Mouse (Mus musculus): ENCODE measurements around the gene Nthl1. TPM values are rescaled to one million over a fixed set of nuclear protein-coding genes. Genes with fewer than 3 reads are reported as not detected.

The Nthl1 gene
- polyA plus RNA-seq, 1 experiment from 2014 or later: 7.8 TPM

- no peak overlapping the region for H3K4me2 ChIP-seq (replicated peaks)
- 95% methylated on average over 2 of the region's 2 CpGs for WGBS
- DNase-seq (ENCODE audit: low spot score): no peak
- H3K9me3 ChIP-seq (ENCODE audit: control insufficient read depth, low read length): no peaks in the 10 kb centered on the region
- no peaks in the 10 kb centered on the region for H3K27me3 ChIP-seq (ENCODE audit: control insufficient read depth, insufficient read depth, low read length)
- no peak for ATAC-seq (ENCODE audit: low FRiP score)
- H3K4me3 ChIP-seq (replicated peaks; ENCODE audit: low read length): no peak overlapping the region
- H3K27ac ChIP-seq: no peak overlapping the region
- no peak overlapping the region for H3K9ac ChIP-seq
- peaks cover 74% of the 10 kb centered on the region for H3K36me3 ChIP-seq (replicated peaks; ENCODE audit: control insufficient read depth, insufficient read depth)
- H3K4me1 ChIP-seq (replicated peaks; ENCODE audit: control insufficient read depth, insufficient read depth, low read length): no peaks in the 10 kb centered on the region
Measured at GRCm38 (mm10) chr17:24610711-24611110, 21.8 kb upstream of the Nthl1 start.

- H3K4me3 ChIP-seq (replicated peaks; ENCODE audit: low read length): no peak overlapping the region
- H3K9me3 ChIP-seq (ENCODE audit: control insufficient read depth, low read length): no peaks in the 10 kb centered on the region
- H3K4me1 ChIP-seq (replicated peaks; ENCODE audit: control insufficient read depth, insufficient read depth, low read length): no peaks in the 10 kb centered on the region
- ATAC-seq (ENCODE audit: low FRiP score) (no peak), DNase-seq (ENCODE audit: low spot score) (no peak)
- H3K27me3 ChIP-seq (ENCODE audit: control insufficient read depth, insufficient read depth, low read length): no peaks in the 10 kb centered on the region
- peaks cover 92% of the 10 kb centered on the region for H3K36me3 ChIP-seq (replicated peaks; ENCODE audit: control insufficient read depth, insufficient read depth)
- no peak overlapping the region for H3K27ac ChIP-seq
- no peak overlapping the region for H3K9ac ChIP-seq
- 87% methylated on average over 14 of the region's 14 CpGs for WGBS
- H3K4me2 ChIP-seq (replicated peaks): no peak overlapping the region
Measured at GRCm38 (mm10) chr17:24617561-24618194, 14.8 kb upstream of the Nthl1 start.

GRCm38 (mm10) chr17:24625472-24625871 lies 7.0 kb upstream of the Nthl1 start:
- Histone ChIP-seq H3K4me3 (replicated peaks; ENCODE audit: low read length) (no peak overlapping the region), H3K9ac (no peak overlapping the region), H3K27me3 (ENCODE audit: control insufficient read depth, insufficient read depth, low read length) (no peaks in the 10 kb centered on the region), H3K27ac (no peak overlapping the region), H3K36me3 (replicated peaks; ENCODE audit: control insufficient read depth, insufficient read depth) (peaks cover 100% of the 10 kb centered on the region), H3K9me3 (ENCODE audit: control insufficient read depth, low read length) (no peaks in the 10 kb centered on the region), H3K4me2 (replicated peaks) (no peak overlapping the region), H3K4me1 (replicated peaks; ENCODE audit: control insufficient read depth, insufficient read depth, low read length) (no peaks in the 10 kb centered on the region)
- 92% methylated on average over 8 of the region's 8 CpGs for WGBS
- no peak for ATAC-seq (ENCODE audit: low FRiP score)
- DNase-seq (ENCODE audit: low spot score): no peak

DNA sequence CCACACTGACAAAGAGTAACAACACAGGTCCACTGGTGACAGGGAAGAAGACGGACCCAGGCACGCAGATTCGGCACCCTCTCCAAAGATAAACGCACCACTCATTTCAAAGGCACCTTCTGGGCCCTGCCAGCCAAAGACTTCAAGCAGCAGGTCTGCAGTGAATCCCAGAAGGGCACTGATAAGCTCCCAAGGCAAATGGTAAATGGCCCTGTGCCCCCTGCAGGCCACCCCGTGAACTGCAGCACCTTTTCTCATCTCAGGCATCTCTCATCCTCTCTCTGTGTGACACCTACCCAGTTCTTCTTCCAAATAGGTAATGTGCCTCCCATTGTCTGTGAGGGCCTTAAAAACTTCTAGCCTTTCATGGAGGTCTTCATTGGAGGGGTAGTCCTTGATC lies 3.8 kb upstream of the Nthl1 start:
- peak; percentile 68 for DNase-seq (ENCODE audit: low spot score)
- Histone ChIP-seq H3K4me1 (replicated peaks; ENCODE audit: control insufficient read depth, insufficient read depth, low read length) (peaks cover 18% of the 10 kb centered on the region), H3K9me3 (ENCODE audit: control insufficient read depth, low read length) (no peaks in the 10 kb centered on the region), H3K36me3 (replicated peaks; ENCODE audit: control insufficient read depth, insufficient read depth) (peaks cover 74% of the 10 kb centered on the region), H3K4me3 (replicated peaks; ENCODE audit: low read length) (no peak overlapping the region), H3K9ac (no peak overlapping the region), H3K4me2 (replicated peaks) (no peak overlapping the region), H3K27ac (no peak overlapping the region), H3K27me3 (ENCODE audit: control insufficient read depth, insufficient read depth, low read length) (no peaks in the 10 kb centered on the region)
- no peak for ATAC-seq (ENCODE audit: low FRiP score)
- 49% methylated on average over 5 of the region's 5 CpGs for WGBS

GRCm38 (mm10) chr17:24630072-24630471 lies 2.4 kb upstream of the Nthl1 start:
- no peak for ATAC-seq (ENCODE audit: low FRiP score)
- H3K9me3 ChIP-seq (ENCODE audit: control insufficient read depth, low read length): no peaks in the 10 kb centered on the region
- DNase-seq (ENCODE audit: low spot score): no peak
- 91% methylated on average over 14 of the region's 14 CpGs for WGBS
- H3K9ac ChIP-seq: no peak overlapping the region
- no peak overlapping the region for H3K4me2 ChIP-seq (replicated peaks)
- H3K4me3 ChIP-seq (replicated peaks; ENCODE audit: low read length): no peak overlapping the region
- H3K4me1 ChIP-seq (replicated peaks; ENCODE audit: control insufficient read depth, insufficient read depth, low read length): peaks cover 18% of the 10 kb centered on the region
- H3K36me3 ChIP-seq (replicated peaks; ENCODE audit: control insufficient read depth, insufficient read depth): peaks cover 60% of the 10 kb centered on the region
- H3K27me3 ChIP-seq (ENCODE audit: control insufficient read depth, insufficient read depth, low read length): no peaks in the 10 kb centered on the region
- no peak overlapping the region for H3K27ac ChIP-seq

DNA sequence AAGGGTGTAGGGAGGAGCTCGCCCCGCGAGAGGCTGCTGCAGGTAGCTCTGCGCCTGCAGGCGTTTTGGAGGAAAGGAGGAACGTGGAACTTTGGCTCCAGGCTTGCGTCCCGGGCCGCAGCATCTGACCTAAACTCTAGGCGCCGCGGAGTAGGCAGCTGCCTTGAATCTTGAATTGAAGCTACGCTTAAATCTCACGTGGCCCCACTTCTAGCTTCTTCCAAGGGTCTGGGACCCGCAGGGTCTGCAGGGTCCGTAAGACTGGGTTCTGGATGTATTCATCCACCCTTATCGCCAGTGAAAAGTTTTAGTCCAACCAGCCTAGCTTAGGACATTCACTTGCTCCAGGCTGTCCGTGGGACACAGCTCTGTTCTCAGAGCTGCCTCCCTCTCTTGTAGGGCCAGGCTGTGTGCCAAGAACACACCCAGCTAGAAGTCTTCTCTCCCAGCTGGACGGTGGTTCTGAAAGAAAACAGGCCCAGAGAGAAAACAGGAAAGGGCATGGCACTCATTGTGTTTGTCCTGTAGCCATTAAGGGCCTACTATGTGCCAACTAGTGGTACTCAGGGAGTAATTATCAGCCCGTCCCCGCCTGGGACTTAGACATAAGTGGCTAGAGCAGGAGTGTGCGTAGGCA lies 451 bp downstream of the Nthl1 start:
- 11% methylated on average over 22 of the region's 22 CpGs for WGBS
- Histone ChIP-seq H3K4me1 (replicated peaks; ENCODE audit: control insufficient read depth, insufficient read depth, low read length) (peaks cover 18% of the 10 kb centered on the region), H3K27ac (peak overlapping the region; percentile 78), H3K4me2 (replicated peaks) (peak overlapping the region; percentile 91), H3K4me3 (replicated peaks; ENCODE audit: low read length) (peak overlapping the region; percentile 63), H3K9me3 (ENCODE audit: control insufficient read depth, low read length) (no peaks in the 10 kb centered on the region), H3K9ac (peak overlapping the region; percentile 75), H3K36me3 (replicated peaks; ENCODE audit: control insufficient read depth, insufficient read depth) (peaks cover 31% of the 10 kb centered on the region), H3K27me3 (ENCODE audit: control insufficient read depth, insufficient read depth, low read length) (no peaks in the 10 kb centered on the region)
- DNase-seq (ENCODE audit: low spot score) (no peak), ATAC-seq (ENCODE audit: low FRiP score) (peak; percentile 19)

DNA sequence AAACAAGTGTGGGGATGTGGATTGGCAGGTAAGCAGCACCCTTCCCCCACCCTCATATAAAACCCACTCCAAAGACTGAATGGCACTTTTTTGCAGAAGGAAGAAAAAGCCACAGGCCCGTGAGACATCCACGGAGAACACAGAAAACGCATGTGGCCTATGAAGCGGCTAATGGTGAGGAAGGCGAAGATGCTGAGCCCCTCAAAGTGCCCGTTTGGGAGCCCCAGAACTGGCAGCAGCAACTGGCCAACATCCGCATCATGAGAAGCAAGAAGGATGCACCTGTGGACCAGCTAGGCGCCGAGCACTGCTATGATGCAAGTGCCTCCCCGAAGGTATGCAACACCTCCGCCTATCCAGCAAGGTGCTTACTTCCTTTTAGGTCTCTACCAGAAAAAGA lies 1.4 kb downstream of the Nthl1 start:
- H3K9me3 ChIP-seq (ENCODE audit: control insufficient read depth, low read length): no peaks in the 10 kb centered on the region
- ATAC-seq (ENCODE audit: low FRiP score) (no peak), DNase-seq (ENCODE audit: low spot score) (no peak)
- no peaks in the 10 kb centered on the region for H3K27me3 ChIP-seq (ENCODE audit: control insufficient read depth, insufficient read depth, low read length)
- H3K27ac ChIP-seq: no peak overlapping the region
- peaks cover 22% of the 10 kb centered on the region for H3K36me3 ChIP-seq (replicated peaks; ENCODE audit: control insufficient read depth, insufficient read depth)
- WGBS: 96% methylated on average over 11 of the region's 11 CpGs
- H3K9ac ChIP-seq: no peak overlapping the region
- no peak overlapping the region for H3K4me2 ChIP-seq (replicated peaks)
- peaks cover 18% of the 10 kb centered on the region for H3K4me1 ChIP-seq (replicated peaks; ENCODE audit: control insufficient read depth, insufficient read depth, low read length)
- H3K4me3 ChIP-seq (replicated peaks; ENCODE audit: low read length): no peak overlapping the region

DNA sequence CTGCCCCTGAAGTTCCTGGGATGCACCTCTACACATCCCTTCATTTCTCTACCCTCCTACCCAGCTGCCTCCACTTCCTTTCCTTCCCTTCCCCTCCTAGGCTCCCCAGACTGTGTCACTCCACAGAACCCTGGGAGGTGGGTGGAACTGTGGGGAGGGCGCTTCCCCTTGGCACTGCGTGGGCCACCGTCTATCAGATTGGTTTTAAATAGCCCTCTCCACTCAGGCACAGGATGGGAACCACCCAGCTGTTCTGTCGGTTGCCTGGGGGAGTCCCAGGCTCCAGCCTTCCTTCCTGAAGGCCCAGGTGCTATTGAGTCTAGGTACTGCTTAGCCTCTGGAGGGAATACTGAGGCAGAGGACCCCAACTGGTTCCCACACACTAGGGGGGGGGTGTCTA lies 2.5 kb downstream of the Nthl1 start:
- 92% methylated on average over 4 of the region's 4 CpGs for WGBS
- Histone ChIP-seq H3K27ac (no peak overlapping the region), H3K36me3 (replicated peaks; ENCODE audit: control insufficient read depth, insufficient read depth) (peaks cover 10% of the 10 kb centered on the region), H3K4me3 (replicated peaks; ENCODE audit: low read length) (no peak overlapping the region), H3K4me2 (replicated peaks) (no peak overlapping the region), H3K4me1 (replicated peaks; ENCODE audit: control insufficient read depth, insufficient read depth, low read length) (peaks cover 18% of the 10 kb centered on the region), H3K9me3 (ENCODE audit: control insufficient read depth, low read length) (no peaks in the 10 kb centered on the region), H3K9ac (no peak overlapping the region), H3K27me3 (ENCODE audit: control insufficient read depth, insufficient read depth, low read length) (no peaks in the 10 kb centered on the region)
- DNase-seq (ENCODE audit: low spot score) (no peak), ATAC-seq (ENCODE audit: low FRiP score) (no peak)

- Histone ChIP-seq H3K4me2 (replicated peaks) (no peak overlapping the region), H3K9ac (no peak overlapping the region), H3K4me3 (replicated peaks; ENCODE audit: low read length) (no peak overlapping the region), H3K9me3 (ENCODE audit: control insufficient read depth, low read length) (no peaks in the 10 kb centered on the region), H3K27ac (no peak overlapping the region), H3K27me3 (ENCODE audit: control insufficient read depth, insufficient read depth, low read length) (no peaks in the 10 kb centered on the region), H3K4me1 (replicated peaks; ENCODE audit: control insufficient read depth, insufficient read depth, low read length) (peaks cover 18% of the 10 kb centered on the region), H3K36me3 (replicated peaks; ENCODE audit: control insufficient read depth, insufficient read depth) (peaks cover 7% of the 10 kb centered on the region)
- ATAC-seq (ENCODE audit: low FRiP score): no peak
- 98% methylated on average over 5 of the region's 5 CpGs for WGBS
- DNase-seq (ENCODE audit: low spot score): no peak
Measured at GRCm38 (mm10) chr17:24635694-24636093, 3.2 kb downstream of the Nthl1 start.

Data from hindbrain, embryonic 14.5 days (tissue).